Mouse (Mus musculus) fat pad, adult 2 months (tissue): ENCODE results near the gene Rab20.

ENCODE experiments used
- DNase-seq: peaks from one replicate; pipeline ENCODE4 v3.0.0-alpha.2; 2011; ENCODE audit warnings: low read depth, low spot score; ENCODE audit errors: extremely low read depth

The Rab20 gene

DNA sequence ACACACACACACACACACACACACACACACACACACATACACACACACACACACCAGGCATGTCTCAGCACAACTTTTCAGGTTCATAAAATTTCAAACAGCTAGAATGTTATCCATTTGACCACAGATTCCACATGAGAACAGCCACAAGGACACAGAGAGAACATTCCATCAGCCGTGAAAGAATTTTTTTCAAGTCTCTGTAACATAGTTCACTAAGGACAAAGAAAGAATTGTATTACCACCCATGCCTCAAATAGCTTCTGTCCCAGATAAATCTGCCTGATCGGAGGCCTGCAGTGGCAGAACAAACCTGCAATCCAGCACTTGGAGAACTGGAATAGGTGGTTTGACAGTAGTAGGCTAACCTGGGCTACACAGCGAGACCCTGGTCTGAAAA lies 21.2 kb downstream of the Rab20 start:
- DNase-seq: no peak

DNA sequence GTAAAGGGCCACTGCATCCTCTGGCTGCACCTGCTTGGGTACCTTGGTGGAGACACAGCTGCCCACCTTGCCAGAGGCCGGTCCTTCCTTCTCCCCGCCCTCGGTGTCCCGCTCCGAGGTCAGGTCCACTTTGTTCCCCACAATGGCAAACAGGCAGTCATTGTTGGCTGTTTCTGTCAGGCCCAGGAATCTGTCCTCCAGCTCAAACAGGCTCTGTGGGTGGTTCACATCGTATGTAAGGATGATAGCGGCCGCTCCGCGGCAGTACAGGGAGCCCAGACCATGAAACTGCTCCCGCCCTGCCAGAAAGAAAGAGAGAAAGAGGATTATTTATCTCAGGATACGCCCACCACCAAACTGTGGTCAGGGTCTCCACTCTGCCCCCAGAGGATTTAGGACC lies 24.3 kb downstream of the Rab20 start:
- DNase-seq: no peak

DNA sequence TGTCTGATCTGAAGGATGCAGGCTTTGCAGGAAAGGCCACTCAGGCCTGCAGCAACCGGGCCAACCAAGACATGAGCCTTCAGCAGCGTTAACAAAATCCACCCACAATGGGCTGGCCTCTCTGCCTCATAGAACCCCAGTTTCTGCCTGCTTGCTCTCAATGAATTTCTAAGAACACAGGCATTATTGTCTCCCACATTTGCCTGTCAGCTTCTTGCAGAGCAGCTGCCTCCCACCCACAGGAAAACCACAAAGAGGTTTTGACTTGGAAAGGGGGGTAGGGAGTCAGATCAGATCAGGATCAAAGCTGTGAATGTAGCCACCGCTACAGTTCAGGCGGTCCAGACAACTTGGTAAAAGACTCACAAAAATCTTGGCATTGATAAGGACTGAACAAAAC lies 25.5 kb downstream of the Rab20 start:
- no peak for DNase-seq

DNA sequence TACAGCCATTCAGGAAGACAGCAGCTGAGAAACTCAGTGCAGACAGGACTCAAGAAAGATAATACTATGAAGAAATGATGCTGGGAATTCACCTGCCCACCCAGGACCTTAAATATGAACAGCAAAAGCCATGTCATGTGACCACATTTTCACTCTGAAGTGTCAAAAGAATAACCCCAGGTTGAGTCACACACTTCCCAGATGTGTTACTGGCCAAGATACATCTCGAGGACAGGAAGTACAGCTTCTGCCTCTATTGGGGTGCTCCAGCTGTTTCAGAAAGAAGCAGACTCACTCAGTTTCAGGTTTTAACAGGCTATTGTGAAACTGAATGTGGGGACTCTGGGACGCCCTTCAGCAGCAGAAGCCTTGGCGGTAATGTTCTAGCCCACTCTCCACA lies 26.0 kb downstream of the Rab20 start:
- no peak for DNase-seq

DNA sequence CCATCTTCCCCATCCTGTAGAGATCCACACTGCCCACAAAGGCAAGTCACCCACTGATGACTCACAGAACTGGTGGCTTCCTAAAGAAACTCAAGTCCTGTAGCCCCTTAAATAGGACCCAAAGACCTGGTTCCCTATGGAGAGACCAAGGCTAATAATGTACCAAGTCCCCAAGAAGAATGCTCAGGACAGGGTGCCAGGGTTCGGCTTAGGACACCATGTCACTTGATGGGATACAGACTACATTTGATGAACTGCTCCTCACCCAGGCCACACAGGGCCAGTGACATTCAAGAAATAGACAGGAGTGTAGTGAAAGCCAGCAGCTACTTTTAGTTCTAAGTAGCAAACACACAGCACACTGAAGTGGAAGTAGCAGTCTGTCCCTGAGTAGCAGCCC lies 26.4 kb downstream of the Rab20 start:
- DNase-seq: no peak

DNA sequence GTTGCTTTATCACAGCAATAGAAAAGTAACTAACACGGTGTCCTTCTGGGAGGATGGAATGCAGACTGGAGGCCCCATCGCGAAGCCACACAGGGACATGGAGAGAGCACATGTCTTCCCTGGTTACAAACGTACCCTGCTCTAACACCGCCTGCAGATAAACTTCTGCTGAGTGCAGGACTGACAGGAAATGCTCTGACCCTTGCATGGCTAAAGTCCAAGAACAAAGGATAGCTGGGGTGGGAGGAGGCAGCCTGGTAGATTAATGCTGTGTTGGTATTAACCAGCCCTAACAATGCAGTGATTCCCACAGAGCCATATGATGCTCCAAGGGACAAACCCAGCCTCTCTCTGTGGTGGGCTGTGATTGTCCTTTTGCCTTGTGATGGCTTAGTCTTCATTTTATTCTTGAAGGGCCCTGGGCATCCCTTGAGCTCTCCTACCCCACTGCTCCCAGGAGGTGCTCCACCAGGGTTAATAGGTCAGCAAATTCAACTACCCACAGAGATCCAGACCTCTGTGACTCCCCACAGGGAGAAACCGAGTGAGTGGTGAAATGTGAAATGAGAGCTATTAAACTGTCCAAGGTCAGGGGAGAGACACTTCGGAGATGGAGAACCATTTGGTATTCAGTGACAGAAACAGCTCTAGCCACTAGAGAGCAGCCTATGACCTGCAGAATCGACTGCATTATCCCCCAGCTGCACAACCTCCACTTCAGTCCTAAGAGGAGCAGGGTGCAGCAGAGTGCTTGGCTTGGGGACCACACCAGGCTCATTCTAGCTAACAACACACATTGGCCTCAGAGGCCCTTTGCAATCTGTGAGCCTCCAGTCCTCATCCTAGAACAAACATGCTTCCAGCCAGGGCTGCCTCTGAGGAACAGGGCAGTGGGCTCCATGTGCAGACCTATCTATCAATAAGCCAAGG lies 28.1 kb downstream of the Rab20 start:
- DNase-seq: no peak

DNA sequence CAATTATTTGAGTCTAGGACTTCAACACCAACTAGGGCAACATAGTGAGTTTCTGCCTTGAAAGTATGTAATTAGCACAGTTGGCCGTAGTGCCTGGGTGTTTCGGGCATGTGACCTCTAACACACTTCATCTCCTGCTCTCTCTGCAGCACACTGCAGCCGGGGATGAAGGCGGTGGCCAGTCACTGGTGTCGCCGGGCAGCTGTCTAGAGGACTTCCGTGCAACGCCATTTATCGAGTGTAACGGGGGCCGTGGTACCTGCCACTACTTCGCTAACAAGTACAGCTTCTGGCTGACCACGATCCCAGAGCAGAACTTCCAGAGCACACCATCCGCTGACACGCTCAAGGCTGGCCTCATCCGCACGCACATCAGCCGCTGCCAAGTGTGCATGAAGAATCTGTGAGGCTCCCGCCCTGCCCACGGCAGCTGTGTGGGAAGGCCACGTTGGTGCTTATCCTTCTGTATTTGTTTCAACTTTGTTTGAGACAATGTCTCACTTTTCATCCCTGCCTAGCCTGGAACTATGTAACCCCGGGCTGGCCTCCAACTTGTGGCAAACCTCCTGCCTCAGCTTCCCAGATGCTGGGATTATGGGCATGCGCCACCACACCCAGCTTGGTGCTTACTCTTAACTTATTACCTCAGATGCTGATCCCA lies 30.5 kb downstream of the Rab20 start:
- no peak for DNase-seq

DNA sequence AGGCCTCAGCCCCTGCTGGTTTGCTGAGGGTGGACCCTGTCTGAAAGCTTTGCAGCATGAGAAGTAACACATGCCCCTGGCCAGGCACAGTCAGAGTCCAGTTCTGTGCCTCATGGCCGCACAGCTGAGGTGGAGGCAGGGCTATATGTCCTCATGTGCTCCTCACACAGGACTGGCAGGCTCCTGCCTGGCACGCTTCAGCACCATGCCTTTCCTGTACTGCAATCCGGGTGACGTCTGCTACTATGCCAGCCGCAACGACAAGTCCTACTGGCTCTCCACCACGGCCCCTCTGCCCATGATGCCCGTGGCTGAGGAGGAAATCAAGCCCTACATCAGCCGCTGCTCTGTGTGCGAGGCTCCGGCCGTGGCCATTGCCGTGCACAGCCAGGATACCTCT lies 32.7 kb downstream of the Rab20 start:
- no peak for DNase-seq

DNA sequence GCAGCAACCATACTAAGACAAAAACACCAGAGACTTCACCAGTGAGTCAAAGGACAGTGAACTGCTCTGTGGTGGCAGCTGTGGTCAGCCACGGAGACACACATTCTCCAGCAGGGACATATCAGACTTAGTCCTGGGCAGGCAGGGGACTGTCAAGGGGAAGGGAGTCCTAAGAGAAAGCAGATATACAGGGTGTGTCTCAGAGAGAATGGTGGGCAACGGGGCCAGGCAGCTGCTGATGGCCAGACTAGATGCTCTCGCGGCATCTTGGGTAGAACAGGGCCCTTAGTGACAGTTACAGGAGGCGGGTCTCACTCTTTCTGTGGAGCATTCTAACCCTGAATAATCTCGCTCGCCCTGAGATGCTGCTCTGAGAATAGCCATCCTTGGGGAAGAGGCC lies 34.3 kb downstream of the Rab20 start:
- DNase-seq: no peak

DNA sequence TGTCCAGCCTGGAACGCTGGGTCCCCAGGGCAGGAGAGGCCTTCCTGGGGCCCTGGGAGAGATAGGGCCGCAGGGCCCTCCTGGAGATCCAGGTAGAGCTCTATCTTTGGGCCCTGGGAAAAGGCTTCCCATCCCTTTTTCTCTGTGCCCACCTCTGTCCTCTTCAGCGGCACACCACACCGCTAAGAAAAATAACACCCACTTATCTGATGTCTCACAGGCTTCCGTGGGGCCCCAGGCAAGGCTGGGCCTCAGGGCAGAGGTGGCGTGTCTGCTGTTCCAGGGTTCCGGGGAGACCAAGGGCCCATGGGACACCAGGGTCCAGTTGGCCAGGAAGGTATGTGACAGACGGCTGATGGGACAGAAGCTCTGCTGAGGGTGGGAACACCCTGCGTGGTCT lies 34.9 kb downstream of the Rab20 start:
- DNase-seq: no peak

DNA sequence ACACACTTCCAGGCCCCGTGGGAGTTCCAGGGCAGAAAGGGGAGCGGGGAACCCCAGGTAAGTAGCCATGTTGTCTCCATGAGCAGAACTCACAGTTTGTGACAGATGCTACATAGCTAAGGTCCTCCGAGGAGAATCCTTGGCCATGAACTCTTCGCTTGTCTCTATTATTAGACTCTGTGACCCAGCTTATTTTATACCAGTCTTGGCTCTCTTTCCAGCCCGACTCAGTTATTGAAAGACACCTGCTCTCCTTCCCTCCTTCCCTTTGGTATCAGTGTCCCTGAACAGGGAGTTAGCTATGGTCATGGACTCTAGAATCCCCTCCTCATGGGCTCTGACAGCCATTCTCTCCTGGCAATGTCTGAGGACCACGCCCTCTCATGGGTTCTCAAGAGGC lies 37.2 kb downstream of the Rab20 start:
- DNase-seq: no peak

DNA sequence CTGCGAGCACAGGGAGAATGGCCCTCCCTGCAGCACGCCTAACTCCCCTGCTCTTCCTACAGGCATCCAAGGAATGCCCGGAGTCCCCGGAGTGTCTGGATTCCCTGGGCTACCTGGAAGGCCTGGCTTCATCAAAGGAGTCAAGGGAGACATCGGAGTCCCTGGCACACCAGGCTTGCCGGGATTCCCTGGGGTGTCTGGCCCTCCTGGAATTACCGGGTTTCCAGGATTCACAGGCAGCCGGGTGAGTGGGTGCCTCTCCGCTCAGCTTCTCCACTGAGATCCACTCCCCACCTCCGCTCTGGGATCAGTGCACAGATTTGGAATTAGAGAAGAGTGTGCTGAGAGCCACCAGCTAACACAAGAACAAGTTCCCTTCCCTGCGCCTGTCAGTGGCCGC lies 40.6 kb downstream of the Rab20 start:
- no peak for DNase-seq

DNA sequence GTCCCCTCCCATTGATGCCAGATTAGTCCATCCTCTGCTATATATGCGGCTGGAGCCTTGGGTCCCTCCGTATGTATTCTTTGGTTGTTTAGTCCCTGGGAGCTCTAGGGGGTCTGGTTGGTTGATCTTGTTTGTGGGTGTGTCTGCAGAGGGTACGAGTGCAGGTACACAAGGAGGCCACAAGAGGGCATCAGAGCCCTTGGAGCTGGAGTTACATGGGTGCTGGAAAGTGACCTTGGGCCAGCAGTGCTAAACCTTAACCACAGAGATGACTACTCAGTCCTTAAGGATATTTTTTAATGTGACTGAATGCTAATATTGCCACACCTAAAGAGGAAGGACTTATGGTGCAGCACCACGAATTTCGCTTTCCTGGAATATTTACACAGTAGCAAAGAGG lies 47.8 kb downstream of the Rab20 start:
- DNase-seq: no peak

DNA sequence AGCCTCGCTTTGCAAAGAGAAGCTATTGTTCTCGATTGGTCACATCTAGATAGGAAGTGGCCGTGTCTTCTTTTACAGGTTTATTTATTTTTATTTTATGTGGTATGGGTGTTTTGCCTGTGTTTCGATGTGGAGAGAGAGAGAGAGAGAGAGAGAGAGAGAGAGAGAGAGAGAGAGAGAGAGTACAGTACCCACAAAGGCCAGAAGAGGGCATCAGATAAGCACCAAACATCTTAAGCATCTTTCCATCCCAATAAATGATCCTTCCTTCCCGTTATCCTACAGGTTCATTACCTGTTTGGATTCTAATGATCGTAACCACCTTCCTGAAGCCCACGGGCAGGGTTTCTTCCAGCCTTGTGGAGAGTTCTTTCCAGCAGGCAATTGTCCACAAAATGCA lies 55.4 kb downstream of the Rab20 start:
- DNase-seq: no peak

DNA sequence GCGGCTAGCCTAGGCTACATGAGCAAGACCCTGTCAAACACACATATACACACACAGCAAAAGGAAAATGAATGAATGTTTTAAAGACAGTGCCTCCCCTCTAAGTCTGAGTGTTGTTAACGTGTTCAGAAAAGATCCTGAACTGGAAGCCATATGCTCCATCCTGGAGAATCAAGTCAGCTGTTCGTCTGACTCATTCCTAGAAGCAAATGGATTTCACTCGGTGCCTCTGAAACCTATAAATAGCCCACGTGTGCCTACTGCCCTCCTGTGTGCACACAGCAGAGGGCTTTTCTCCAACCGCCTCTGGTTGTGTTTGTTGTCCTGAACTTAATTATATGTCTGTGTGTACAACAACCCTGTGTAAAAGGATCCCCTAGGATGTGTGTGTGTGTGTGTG lies 56.5 kb downstream of the Rab20 start:
- no peak for DNase-seq

DNA sequence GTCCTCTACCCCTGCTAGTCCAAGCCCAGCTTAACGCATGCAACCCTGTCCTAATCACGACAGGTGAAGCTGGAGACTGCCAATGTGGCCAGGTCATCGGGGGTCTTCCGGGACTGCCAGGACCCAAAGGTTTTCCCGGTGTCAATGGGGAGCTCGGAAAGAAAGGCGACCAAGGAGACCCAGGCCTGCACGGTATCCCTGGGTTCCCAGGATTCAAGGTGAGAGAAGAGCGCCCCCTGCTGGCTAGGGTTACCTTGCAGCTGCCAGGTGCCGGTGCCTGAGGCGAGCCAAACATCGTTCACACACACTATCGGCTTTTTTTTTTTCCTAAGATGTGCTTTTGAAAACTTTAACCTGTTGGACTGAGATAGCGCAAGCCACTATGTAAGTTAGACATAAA lies 57.4 kb downstream of the Rab20 start:
- no peak for DNase-seq

DNA sequence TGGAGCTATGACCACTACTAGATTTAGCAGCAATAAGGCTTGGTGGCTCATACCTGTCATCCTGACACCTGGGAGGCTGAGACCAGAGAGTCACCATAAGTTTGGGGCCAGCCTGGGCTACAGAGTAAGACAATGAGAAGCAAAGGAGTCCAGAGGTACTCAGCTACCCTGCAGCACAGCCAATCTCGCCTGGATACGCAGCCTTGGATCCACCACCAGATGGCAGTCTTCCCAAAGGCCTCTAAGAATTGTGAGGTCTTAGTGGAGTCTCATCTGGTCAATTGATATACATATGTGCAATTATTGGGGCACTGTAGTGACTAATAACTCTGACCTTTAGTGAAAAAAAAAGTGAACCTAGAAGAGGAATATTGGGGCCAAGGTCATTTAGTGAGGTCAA lies 58.9 kb downstream of the Rab20 start:
- no peak for DNase-seq

DNA sequence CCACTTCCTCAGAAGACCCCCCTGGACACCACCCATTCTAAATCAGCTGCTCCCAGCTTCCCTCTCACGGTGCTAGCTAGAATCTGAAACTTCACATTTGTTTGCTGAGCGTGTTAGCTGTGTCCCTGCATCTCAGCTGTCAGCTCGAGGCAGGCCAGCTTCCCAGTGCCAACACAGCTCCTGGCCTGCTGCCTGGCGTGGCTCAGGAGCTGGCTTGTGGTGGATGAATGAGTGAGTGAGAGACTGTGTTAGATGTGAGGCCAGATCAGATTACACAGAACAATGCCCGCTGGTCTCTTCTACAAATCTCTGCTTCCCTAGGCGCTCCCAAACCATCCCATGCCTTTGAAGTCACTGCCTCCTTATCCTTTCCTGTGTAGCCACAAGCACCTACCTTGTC lies 59.3 kb downstream of the Rab20 start:
- DNase-seq: peak; percentile 47

DNA sequence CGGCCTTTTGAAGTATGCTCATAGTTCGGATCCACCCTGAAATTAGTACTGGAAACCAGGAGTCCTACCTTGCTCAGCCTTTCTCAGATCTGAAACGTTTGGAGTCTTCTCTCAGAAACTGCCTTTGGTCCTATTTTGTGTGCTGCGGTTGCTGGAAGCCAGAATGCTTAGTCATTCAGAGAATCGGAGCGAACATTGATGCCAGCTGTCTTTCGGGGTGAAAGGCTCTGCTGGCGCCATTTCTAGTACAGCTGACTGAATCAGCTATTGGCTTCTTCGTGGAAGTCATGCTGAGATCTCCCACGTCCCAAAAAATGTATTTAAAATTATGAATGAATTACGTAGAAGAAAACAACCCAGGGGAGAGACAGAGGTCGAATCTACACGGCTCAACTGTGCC lies 60.7 kb downstream of the Rab20 start:
- DNase-seq: no peak

DNA sequence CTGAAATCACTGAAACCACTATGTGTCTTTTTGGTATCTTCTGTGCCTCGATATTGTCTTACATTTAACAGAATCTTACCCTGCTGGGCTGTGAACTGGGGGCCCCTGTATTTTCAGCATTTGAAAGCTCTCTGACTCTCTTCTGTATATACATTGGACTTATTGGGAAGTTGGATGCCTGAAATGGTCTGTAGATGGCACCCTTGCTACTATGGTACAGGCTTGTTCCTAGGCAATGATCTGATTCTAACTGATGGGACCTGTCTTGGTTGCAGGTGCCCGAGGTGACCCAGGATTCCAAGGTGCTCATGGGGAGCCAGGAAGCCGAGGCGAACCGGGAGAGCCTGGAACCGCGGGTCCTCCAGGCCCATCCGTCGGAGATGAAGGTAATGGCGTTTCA lies 63.4 kb downstream of the Rab20 start:
- DNase-seq: no peak

DNA sequence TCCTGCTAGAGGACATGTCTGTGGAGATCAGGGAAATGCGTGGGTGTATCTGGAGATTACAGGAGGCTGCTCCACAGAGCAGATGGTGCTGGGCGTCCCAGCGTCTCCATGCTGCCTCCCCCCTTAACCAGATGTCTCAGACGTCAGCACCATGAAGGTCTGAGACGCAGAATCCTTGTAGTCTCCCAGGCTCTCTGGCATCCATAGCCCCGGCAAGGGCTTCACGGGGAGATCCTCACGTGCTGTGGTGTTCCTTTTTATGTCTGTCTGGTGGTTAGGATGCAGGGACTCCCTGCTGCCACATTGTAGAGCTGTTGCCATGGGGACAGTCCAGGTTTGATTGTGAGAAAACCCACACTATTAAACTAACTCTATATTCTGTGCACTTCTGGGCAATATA lies 64.2 kb downstream of the Rab20 start:
- DNase-seq: no peak

DNA sequence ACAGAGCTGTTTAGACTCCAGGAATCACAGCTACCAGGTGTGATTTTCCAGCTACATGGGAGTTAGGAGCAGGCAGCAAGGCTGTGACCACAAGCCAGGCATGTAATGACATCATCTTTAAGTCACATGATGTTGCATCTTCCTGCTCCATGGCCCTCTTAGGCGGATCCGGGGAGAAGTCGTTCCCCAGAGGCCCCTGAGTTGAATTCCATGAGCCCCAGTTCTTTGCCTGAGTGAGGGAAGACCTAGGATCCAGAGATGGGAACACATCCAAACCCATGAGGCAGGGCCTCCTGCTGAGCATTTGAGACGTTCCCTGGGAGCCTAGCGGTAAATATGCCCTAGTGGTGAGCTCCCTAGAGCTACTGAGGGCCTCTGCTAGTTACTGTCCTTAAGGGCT lies 66.1 kb downstream of the Rab20 start:
- DNase-seq: no peak
